Mouse (Mus musculus): ENCODE measurements around the gene Zbtb46. TPM values are rescaled to one million over a fixed set of nuclear protein-coding genes. Genes with fewer than 3 reads are reported as not detected.

Gene Zbtb46
- polyA plus RNA-seq, 1 experiment from 2014 or later = 5.7 TPM

Other genes starting within 250 kb of the Zbtb46 start
- 0.08 and 0.22 TPM in 2 replicates for gene Srms, start 246.2 kb downstream of the Zbtb46 start, polyA plus RNA-seq (2014; fragmentation: Nextera tagmentation; extraction: Ambion mirVana)
- gene Fndc11, start 239.4 kb downstream of the Zbtb46 start, polyA plus RNA-seq (2014; fragmentation: Nextera tagmentation; extraction: Ambion mirVana) = 0.18 TPM in 1 of 2 replicates, not detected in the other
- gene Helz2, start 217.4 kb downstream of the Zbtb46 start, polyA plus RNA-seq (2014; fragmentation: Nextera tagmentation; extraction: Ambion mirVana) = 1.3 TPM in 2 replicates
- 13.5 and 15.9 TPM in 2 replicates for gene Gmeb2, start 171.4 kb downstream of the Zbtb46 start, polyA plus RNA-seq (2014; fragmentation: Nextera tagmentation; extraction: Ambion mirVana)
- gene Stmn3, start 144.9 kb downstream of the Zbtb46 start, polyA plus RNA-seq (2014; fragmentation: Nextera tagmentation; extraction: Ambion mirVana) = 69.4 and 72.7 TPM in 2 replicates
- gene Rtel1, start 139.7 kb downstream of the Zbtb46 start, polyA plus RNA-seq (2014; fragmentation: Nextera tagmentation; extraction: Ambion mirVana) = 37.1 and 48.8 TPM in 2 replicates
- gene Zgpat, start 94.5 kb downstream of the Zbtb46 start, polyA plus RNA-seq (2014; fragmentation: Nextera tagmentation; extraction: Ambion mirVana) = 30.1 and 36.6 TPM in 2 replicates
- gene Arfrp1, start 94.0 kb downstream of the Zbtb46 start, polyA plus RNA-seq (2014; fragmentation: Nextera tagmentation; extraction: Ambion mirVana) = 43.7 and 48.1 TPM in 2 replicates
- gene Lime1, start 79.3 kb downstream of the Zbtb46 start, polyA plus RNA-seq (2014; fragmentation: Nextera tagmentation; extraction: Ambion mirVana) = 17.4 and 18.4 TPM in 2 replicates
- gene Abhd16b, start 33.8 kb upstream of the Zbtb46 start, polyA plus RNA-seq (2014; fragmentation: Nextera tagmentation; extraction: Ambion mirVana) = 0.21 and 0.22 TPM in 2 replicates
- 159 and 164 TPM in 2 replicates for gene Tpd52l2, start 37.7 kb upstream of the Zbtb46 start, polyA plus RNA-seq (2014; fragmentation: Nextera tagmentation; extraction: Ambion mirVana)
- gene Dnajc5, start 61.1 kb upstream of the Zbtb46 start, polyA plus RNA-seq (2014; fragmentation: Nextera tagmentation; extraction: Ambion mirVana) = 80.4 and 84.2 TPM in 2 replicates
- 45.2 and 49.3 TPM in 2 replicates for gene Uckl1, start 125.5 kb upstream of the Zbtb46 start, polyA plus RNA-seq (2014; fragmentation: Nextera tagmentation; extraction: Ambion mirVana)
- gene Prpf6, start 132.4 kb upstream of the Zbtb46 start, polyA plus RNA-seq (2014; fragmentation: Nextera tagmentation; extraction: Ambion mirVana) = 57.4 and 61.7 TPM in 2 replicates
- gene Zfp512b, start 133.4 kb upstream of the Zbtb46 start, polyA plus RNA-seq (2014; fragmentation: Nextera tagmentation; extraction: Ambion mirVana) = 42.0 and 46.5 TPM in 2 replicates
- gene Samd10, start 139.8 kb upstream of the Zbtb46 start, polyA plus RNA-seq (2014; fragmentation: Nextera tagmentation; extraction: Ambion mirVana) = 13.1 and 13.2 TPM in 2 replicates
- gene Gm29797, start 197.6 kb upstream of the Zbtb46 start, polyA plus RNA-seq (2014; fragmentation: Nextera tagmentation; extraction: Ambion mirVana) = 0.47 TPM in 1 of 2 replicates, not detected in the other
- 43.9 and 46.5 TPM in 2 replicates for gene Sox18, start 212.2 kb upstream of the Zbtb46 start, polyA plus RNA-seq (2014; fragmentation: Nextera tagmentation; extraction: Ambion mirVana)
- gene Tcea2, start 220.9 kb upstream of the Zbtb46 start, polyA plus RNA-seq (2014; fragmentation: Nextera tagmentation; extraction: Ambion mirVana) = 21.2 and 26.8 TPM in 2 replicates
- gene Rgs19, start 234.6 kb upstream of the Zbtb46 start, polyA plus RNA-seq (2014; fragmentation: Nextera tagmentation; extraction: Ambion mirVana) = 82.2 and 88.4 TPM in 2 replicates
- not detected in 2 replicates for gene Lkaaear1, start 239.0 kb upstream of the Zbtb46 start, polyA plus RNA-seq (2014; fragmentation: Nextera tagmentation; extraction: Ambion mirVana)

All from embryonic facial prominence, embryonic 14.5 days (tissue).